Mouse (Mus musculus): ENCODE measurements around the gene Ccdc110. TPM values are rescaled to one million over a fixed set of nuclear protein-coding genes. Genes with fewer than 3 reads are reported as not detected.

Gene Ccdc110
- polyA plus RNA-seq (2021; fragmentation: Nextera tagmentation): 0.10 and 0.23 TPM in 2 replicates
- long read RNA-seq, experiment 1, partial matches to known transcripts: 2 of 4 reads
- long read RNA-seq, experiment 1, other reads (novel, unspliced or antisense): 2 of 4 reads
- long read RNA-seq, experiment 2, partial matches to known transcripts: 0 of 1 reads
- long read RNA-seq, experiment 2, other reads (novel, unspliced or antisense): 1 of 1 reads

DNA sequence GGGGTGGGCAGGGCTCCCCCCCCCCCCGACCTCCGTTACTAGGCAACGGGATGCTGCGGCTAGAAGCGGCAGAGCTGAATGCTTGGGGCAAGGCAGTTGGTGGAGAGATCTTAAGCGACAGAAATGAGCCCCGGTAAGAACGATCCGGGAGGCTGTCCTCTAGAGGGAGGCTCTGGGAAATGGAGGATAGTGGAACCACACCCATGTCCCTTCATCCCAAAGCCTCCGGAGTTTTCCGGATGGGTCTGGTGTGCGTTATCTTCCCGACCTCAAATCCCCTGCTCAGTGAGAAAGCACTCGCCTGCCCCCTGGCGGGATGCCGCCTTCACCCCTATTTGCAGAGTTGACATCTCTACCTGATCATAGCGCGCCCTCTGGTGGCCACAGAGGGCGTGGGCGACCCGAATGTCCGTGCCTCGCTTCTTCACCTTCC, at the start of gene Ccdc110:
Gene Ccdc110 (plus strand): TSS at position 38 of the 433 bp plus-strand sequence.

DNA sequence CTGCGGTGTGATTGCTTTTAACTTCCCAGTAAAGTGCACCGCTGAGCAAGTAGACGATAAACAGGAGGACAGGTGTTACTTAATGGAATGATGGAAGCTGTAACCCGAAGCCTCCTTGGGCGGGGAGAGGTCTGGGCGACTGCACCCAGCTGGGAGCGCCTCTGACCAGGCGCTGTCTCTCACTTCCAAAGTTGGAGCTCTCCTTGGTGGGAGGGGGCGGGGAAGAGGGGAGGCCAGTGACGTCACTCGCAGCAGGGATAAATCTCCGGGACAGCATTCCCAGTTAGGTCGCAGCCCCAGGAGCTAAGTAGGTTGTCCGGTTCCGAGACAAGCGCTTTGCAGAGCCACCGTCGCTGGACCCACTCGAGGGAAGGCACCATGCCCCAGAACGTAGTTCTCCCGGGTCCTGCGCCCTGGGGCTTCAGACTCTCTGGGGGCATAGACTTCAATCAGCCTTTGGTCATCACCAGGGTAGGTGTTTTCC, 49.2 kb upstream of the Ccdc110 start, which contains the start of gene Pdlim3:
Gene Pdlim3 (plus strand): TSS at position 260 of the 484 bp plus-strand sequence.

DNA sequence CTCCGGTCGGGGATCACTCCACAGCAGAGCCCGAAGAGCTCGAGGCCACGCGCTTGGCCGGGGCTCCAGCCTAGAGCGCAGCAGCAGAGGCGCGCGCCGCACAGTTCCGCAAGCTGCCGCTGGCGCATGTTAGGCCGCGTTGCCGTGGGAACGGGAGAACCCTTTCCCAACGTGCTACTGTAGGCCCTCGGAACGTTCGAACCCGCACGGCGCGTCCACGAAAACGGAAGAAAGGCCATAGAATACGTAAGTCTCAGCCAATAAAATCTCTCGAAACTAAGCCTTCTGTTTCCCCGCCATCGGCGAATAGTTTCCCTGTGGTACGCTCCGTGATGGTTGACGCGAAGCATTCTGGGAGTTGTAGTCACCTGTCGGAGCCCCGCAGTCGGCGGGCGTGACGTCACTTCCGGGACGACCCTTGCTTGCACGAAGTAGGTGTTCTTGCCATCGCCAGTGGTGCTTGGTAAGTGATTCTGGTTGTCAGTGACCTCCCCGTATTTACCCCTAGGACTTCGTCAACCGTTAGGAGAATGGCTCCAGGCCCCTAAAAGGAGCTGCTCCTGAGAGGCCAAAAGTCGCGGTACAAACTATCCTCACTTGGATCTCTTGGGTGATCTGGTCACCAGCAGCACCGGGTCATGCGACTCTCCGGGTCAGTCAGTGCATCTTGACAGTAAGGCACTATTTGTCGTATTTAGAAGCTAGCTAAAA, 40.9 kb downstream of the Ccdc110 start, which contains the start of the genes 1700029J07Rik and Ufsp2:
Gene 1700029J07Rik (minus strand): TSS at position 127 of the 711 bp plus-strand sequence.
Gene Ufsp2 (plus strand): TSS at position 403 of the 711 bp plus-strand sequence.

Other genes starting within 250 kb of the Ccdc110 start
- gene Pdlim3, start 49.2 kb upstream of the Ccdc110 start, polyA plus RNA-seq (2021; fragmentation: Nextera tagmentation): 0.83 and 0.97 TPM in 2 replicates
- 0.83 and 1.2 TPM in 2 replicates for gene 1700029J07Rik, start 40.6 kb downstream of the Ccdc110 start, polyA plus RNA-seq (2021; fragmentation: Nextera tagmentation)
- gene Ufsp2, start 40.9 kb downstream of the Ccdc110 start, polyA plus RNA-seq (2021; fragmentation: Nextera tagmentation): 81.4 and 86.0 TPM in 2 replicates
- 0.16 and 0.20 TPM in 2 replicates for gene Lrp2bp, start 64.7 kb downstream of the Ccdc110 start, polyA plus RNA-seq (2021; fragmentation: Nextera tagmentation)
- gene Ankrd37, start 71.1 kb downstream of the Ccdc110 start, polyA plus RNA-seq (2021; fragmentation: Nextera tagmentation): 15.4 and 18.1 TPM in 2 replicates
- gene Cfap97, start 217.2 kb downstream of the Ccdc110 start, polyA plus RNA-seq (2021; fragmentation: Nextera tagmentation): 17.3 and 19.8 TPM in 2 replicates
- 6.8 and 10.9 TPM in 2 replicates for gene Snx25, start 217.5 kb downstream of the Ccdc110 start, polyA plus RNA-seq (2021; fragmentation: Nextera tagmentation)